Mouse (Mus musculus): ENCODE measurements around the gene Hivep3. TPM values are rescaled to one million over a fixed set of nuclear protein-coding genes. Genes with fewer than 3 reads are reported as not detected.

The Hivep3 gene
- polyA plus RNA-seq, 1 experiment from 2014 or later = 3.7 TPM

- Histone ChIP-seq H3K4me1 (no peaks in the 10 kb centered on the region), H3K9ac (no peak overlapping the region), H3K9me3 (no peaks in the 10 kb centered on the region), H3K36me3 (no peaks in the 10 kb centered on the region), H3K27ac (no peak overlapping the region), H3K27me3 (no peaks in the 10 kb centered on the region), H3K4me3 (no peak overlapping the region), H3K4me2 (no peak overlapping the region)
- 75% methylated on average over 5 of the region's 5 CpGs for WGBS
- no peak for ATAC-seq (ENCODE audit: insufficient number of reproducible peaks, insufficient read depth, low FRiP score, low TSS enrichment, low read depth)
Measured at GRCm38 (mm10) chr4:120018426-120018825, 284.8 kb downstream of the Hivep3 start.

- 59% methylated on average over 3 of the region's 3 CpGs for WGBS
- ATAC-seq (ENCODE audit: insufficient number of reproducible peaks, insufficient read depth, low FRiP score, low TSS enrichment, low read depth) = no peak
Measured at GRCm38 (mm10) chr4:120022392-120022791, 288.8 kb downstream of the Hivep3 start.

GRCm38 (mm10) chr4:120023221-120023840 lies 289.7 kb downstream of the Hivep3 start:
- Histone ChIP-seq H3K9ac (no peak overlapping the region), H3K4me2 (no peak overlapping the region), H3K36me3 (no peaks in the 10 kb centered on the region), H3K27ac (no peak overlapping the region), H3K4me3 (no peak overlapping the region), H3K9me3 (no peaks in the 10 kb centered on the region), H3K27me3 (no peaks in the 10 kb centered on the region), H3K4me1 (no peaks in the 10 kb centered on the region)
- 84% methylated on average over 4 of the region's 4 CpGs for WGBS
- no peak for ATAC-seq (ENCODE audit: insufficient number of reproducible peaks, insufficient read depth, low FRiP score, low TSS enrichment, low read depth)

More at GRCm38 (mm10) chr4:120022392-120022791, 288.8 kb downstream of the Hivep3 start:
- no peaks in the 10 kb centered on the region for H3K4me1 ChIP-seq
- H3K4me3 ChIP-seq = no peak overlapping the region
- H3K4me2 ChIP-seq = no peak overlapping the region
- H3K27ac ChIP-seq = no peak overlapping the region
- no peaks in the 10 kb centered on the region for H3K36me3 ChIP-seq
- no peaks in the 10 kb centered on the region for H3K27me3 ChIP-seq
- H3K9ac ChIP-seq = no peak overlapping the region
- no peaks in the 10 kb centered on the region for H3K9me3 ChIP-seq

- ATAC-seq (ENCODE audit: insufficient number of reproducible peaks, insufficient read depth, low FRiP score, low TSS enrichment, low read depth) = no peak
- Histone ChIP-seq H3K4me3 (no peak overlapping the region), H3K27ac (no peak overlapping the region), H3K36me3 (no peaks in the 10 kb centered on the region), H3K4me2 (no peak overlapping the region), H3K4me1 (no peaks in the 10 kb centered on the region), H3K27me3 (no peaks in the 10 kb centered on the region), H3K9ac (no peak overlapping the region), H3K9me3 (no peaks in the 10 kb centered on the region)
- WGBS = 56% methylated on average over 10 of the region's 10 CpGs
Measured at GRCm38 (mm10) chr4:120024071-120024470, 290.5 kb downstream of the Hivep3 start.

- H3K4me2 ChIP-seq = no peak overlapping the region
- peaks cover 29% of the 10 kb centered on the region for H3K27me3 ChIP-seq
- H3K4me3 ChIP-seq = no peak overlapping the region
- WGBS = 79% methylated on average over 1 of the region's 1 CpGs
- no peak for ATAC-seq (ENCODE audit: insufficient number of reproducible peaks, insufficient read depth, low FRiP score, low TSS enrichment, low read depth)
- no peak overlapping the region for H3K9ac ChIP-seq
- H3K4me1 ChIP-seq = no peaks in the 10 kb centered on the region
- no peaks in the 10 kb centered on the region for H3K36me3 ChIP-seq
- no peak overlapping the region for H3K27ac ChIP-seq
- H3K9me3 ChIP-seq = no peaks in the 10 kb centered on the region
Measured at GRCm38 (mm10) chr4:120027671-120028070, 294.1 kb downstream of the Hivep3 start.

- no peak overlapping the region for H3K27ac ChIP-seq
- H3K9me3 ChIP-seq = no peaks in the 10 kb centered on the region
- H3K36me3 ChIP-seq = no peaks in the 10 kb centered on the region
- 81% methylated on average over 1 of the region's 1 CpGs for WGBS
- no peak overlapping the region for H3K4me3 ChIP-seq
- no peak overlapping the region for H3K4me2 ChIP-seq
- H3K27me3 ChIP-seq = peaks cover 52% of the 10 kb centered on the region
- peaks cover 10% of the 10 kb centered on the region for H3K4me1 ChIP-seq
- no peak overlapping the region for H3K9ac ChIP-seq
- ATAC-seq (ENCODE audit: insufficient number of reproducible peaks, insufficient read depth, low FRiP score, low TSS enrichment, low read depth) = no peak
Measured at GRCm38 (mm10) chr4:120029937-120030336, 296.4 kb downstream of the Hivep3 start.

GRCm38 (mm10) chr4:120032320-120032983 lies 298.9 kb downstream of the Hivep3 start:
- peak; percentile 56 for ATAC-seq (ENCODE audit: insufficient number of reproducible peaks, insufficient read depth, low FRiP score, low TSS enrichment, low read depth)
- Histone ChIP-seq H3K4me2 (peak overlapping the region; percentile 99), H3K9ac (peak overlapping the region; percentile 72), H3K36me3 (no peaks in the 10 kb centered on the region), H3K27me3 (peaks cover 76% of the 10 kb centered on the region), H3K27ac (no peak overlapping the region), H3K4me3 (peak overlapping the region; percentile 60), H3K9me3 (no peaks in the 10 kb centered on the region), H3K4me1 (peaks cover 10% of the 10 kb centered on the region)
- WGBS = under 1% methylated on average over 53 of the region's 70 CpGs

GRCm38 (mm10) chr4:120032984-120033355 lies 299.4 kb downstream of the Hivep3 start:
- peak overlapping the region; percentile 60 for H3K4me3 ChIP-seq
- peaks cover 76% of the 10 kb centered on the region for H3K27me3 ChIP-seq
- no peaks in the 10 kb centered on the region for H3K36me3 ChIP-seq
- peaks cover 10% of the 10 kb centered on the region for H3K4me1 ChIP-seq
- 0 out of 2 replicates have a peak, but pooled peaks have one; percentile 8 for ATAC-seq (ENCODE audit: insufficient number of reproducible peaks, insufficient read depth, low FRiP score, low TSS enrichment, low read depth)
- H3K9ac ChIP-seq = peak overlapping the region; percentile 72
- peak overlapping the region; percentile 99 for H3K4me2 ChIP-seq
- no peak overlapping the region for H3K27ac ChIP-seq
- no peaks in the 10 kb centered on the region for H3K9me3 ChIP-seq
- WGBS = under 1% methylated on average over 33 of the region's 38 CpGs

- H3K27me3 ChIP-seq = peaks cover 61% of the 10 kb centered on the region
- no peak overlapping the region for H3K4me3 ChIP-seq
- H3K4me2 ChIP-seq = no peak overlapping the region
- ATAC-seq (ENCODE audit: insufficient number of reproducible peaks, insufficient read depth, low FRiP score, low TSS enrichment, low read depth) = no peak
- H3K27ac ChIP-seq = no peak overlapping the region
- H3K36me3 ChIP-seq = no peaks in the 10 kb centered on the region
- peaks cover 10% of the 10 kb centered on the region for H3K4me1 ChIP-seq
- WGBS = 84% methylated on average over 4 of the region's 4 CpGs
- no peaks in the 10 kb centered on the region for H3K9me3 ChIP-seq
- no peak overlapping the region for H3K9ac ChIP-seq
Measured at GRCm38 (mm10) chr4:120036294-120036693, 302.7 kb downstream of the Hivep3 start.

GRCm38 (mm10) chr4:120037007-120037406 lies 303.4 kb downstream of the Hivep3 start:
- Histone ChIP-seq H3K4me1 (peaks cover 10% of the 10 kb centered on the region), H3K9me3 (no peaks in the 10 kb centered on the region), H3K36me3 (no peaks in the 10 kb centered on the region), H3K9ac (no peak overlapping the region), H3K4me3 (no peak overlapping the region), H3K27ac (no peak overlapping the region), H3K4me2 (no peak overlapping the region), H3K27me3 (peaks cover 54% of the 10 kb centered on the region)
- WGBS = 43% methylated on average over 7 of the region's 7 CpGs
- ATAC-seq (ENCODE audit: insufficient number of reproducible peaks, insufficient read depth, low FRiP score, low TSS enrichment, low read depth) = no peak

GRCm38 (mm10) chr4:120041520-120041919 lies 307.9 kb downstream of the Hivep3 start:
- H3K9ac ChIP-seq = no peak overlapping the region
- peaks cover 9% of the 10 kb centered on the region for H3K27me3 ChIP-seq
- WGBS = 84% methylated on average over 2 of the region's 2 CpGs
- H3K4me1 ChIP-seq = peaks cover 11% of the 10 kb centered on the region
- no peak overlapping the region for H3K27ac ChIP-seq
- no peak overlapping the region for H3K4me2 ChIP-seq
- no peak overlapping the region for H3K4me3 ChIP-seq
- H3K9me3 ChIP-seq = no peaks in the 10 kb centered on the region
- H3K36me3 ChIP-seq = no peaks in the 10 kb centered on the region
- no peak for ATAC-seq (ENCODE audit: insufficient number of reproducible peaks, insufficient read depth, low FRiP score, low TSS enrichment, low read depth)

- H3K27me3 ChIP-seq = no peaks in the 10 kb centered on the region
- H3K4me1 ChIP-seq = peaks cover 11% of the 10 kb centered on the region
- no peak for ATAC-seq (ENCODE audit: insufficient number of reproducible peaks, insufficient read depth, low FRiP score, low TSS enrichment, low read depth)
- WGBS = 75% methylated on average over 7 of the region's 7 CpGs
- H3K9ac ChIP-seq = no peak overlapping the region
- H3K27ac ChIP-seq = no peak overlapping the region
- no peak overlapping the region for H3K4me3 ChIP-seq
- no peaks in the 10 kb centered on the region for H3K9me3 ChIP-seq
- no peak overlapping the region for H3K4me2 ChIP-seq
- no peaks in the 10 kb centered on the region for H3K36me3 ChIP-seq
Measured at GRCm38 (mm10) chr4:120042480-120042879, 308.9 kb downstream of the Hivep3 start.
